Mouse (Mus musculus) gastrocnemius, postnatal 4 days (tissue): ENCODE data around the gene Hist1h2ao. TPM values are rescaled to one million over a fixed set of nuclear protein-coding genes. Genes with fewer than 3 reads are reported as not detected.
"Not testable (repeated sequence)": the region's sequence is repeated elsewhere in the genome, so short reads cannot be mapped to it uniquely, and the experiment has no call there.

Source experiments
- DNase-seq, 2 experiments: peaks; one replicate each; pipeline ENCODE4 v3.0.0; 2021 to 2022; ENCODE audit warnings: low spot score in 2 of 2, mixed read lengths in 2 of 2
- total RNA-seq, 2 experiments: library from RNA; stranded (reverse); gene quantifications; 2 replicates each; pipeline ENCODE4 v1.2.3; 2021

Gene Hist1h2ao
- total RNA-seq, 2 experiments from 2014 or later = 431 to 590 TPM

DNA sequence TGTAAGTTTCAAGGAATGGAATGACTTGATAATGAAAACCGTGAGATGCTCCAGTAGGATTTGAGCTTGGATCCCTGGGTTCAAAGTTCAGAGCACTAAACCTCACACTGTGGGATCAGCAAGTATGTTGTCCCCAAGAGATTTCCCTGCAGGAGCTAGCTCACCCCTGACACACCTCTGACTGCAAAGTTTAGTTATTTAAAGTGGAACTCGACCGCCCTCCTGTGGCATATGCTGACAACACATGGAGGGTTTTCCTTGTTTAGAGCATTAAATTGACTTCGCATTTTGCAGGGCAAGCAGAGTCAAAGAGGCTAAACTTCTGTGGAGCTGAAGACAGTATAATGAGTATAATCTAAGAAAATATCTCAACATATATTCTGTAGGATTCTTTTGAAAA, 7.2 kb upstream of the Hist1h2ao start:
- not testable (repeated sequence) for DNase-seq

DNA sequence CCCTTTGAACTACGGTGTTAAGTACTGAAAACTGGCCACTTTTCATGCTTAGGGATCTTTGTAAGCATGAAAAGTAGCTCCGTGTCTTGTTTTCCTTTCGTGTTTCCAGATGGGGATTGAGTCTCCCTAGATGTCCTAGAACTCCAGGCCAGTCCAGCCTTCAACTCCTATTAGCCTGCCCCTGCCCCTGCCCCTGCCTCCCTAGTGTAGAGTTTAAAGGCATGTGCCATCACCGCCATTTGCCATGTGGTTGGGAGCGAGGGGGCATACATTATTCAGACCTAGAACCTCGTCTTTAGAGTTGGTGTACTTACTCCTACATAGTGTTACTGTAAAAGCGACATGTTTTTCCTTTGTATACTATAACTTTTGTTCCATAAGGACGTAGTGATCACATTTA, 809 bp downstream of the Hist1h2ao start:
- not testable (repeated sequence) for DNase-seq

DNA sequence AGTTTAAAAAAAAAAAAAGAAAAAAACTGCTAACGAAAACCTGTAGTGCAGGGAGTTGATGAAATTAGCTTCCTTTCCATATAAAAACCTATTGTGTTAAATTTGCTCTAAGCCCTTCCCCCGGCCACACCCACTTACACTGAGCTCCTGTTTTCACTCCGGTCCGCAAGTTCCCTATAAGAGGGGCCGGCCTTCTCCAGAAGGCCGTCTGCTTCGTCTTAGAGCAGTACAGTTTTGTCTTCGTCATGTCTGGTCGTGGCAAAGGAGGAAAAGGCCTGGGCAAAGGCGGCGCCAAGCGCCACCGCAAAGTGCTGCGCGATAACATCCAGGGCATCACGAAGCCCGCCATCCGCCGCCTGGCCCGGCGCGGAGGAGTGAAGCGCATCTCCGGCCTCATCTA, 1.3 kb downstream of the Hist1h2ao start, which contains the start of gene Hist1h4m:
Gene Hist1h4m (plus strand): TSS at position 208 of the 400 bp plus-strand sequence.
- DNase-seq = not testable (repeated sequence)

DNA sequence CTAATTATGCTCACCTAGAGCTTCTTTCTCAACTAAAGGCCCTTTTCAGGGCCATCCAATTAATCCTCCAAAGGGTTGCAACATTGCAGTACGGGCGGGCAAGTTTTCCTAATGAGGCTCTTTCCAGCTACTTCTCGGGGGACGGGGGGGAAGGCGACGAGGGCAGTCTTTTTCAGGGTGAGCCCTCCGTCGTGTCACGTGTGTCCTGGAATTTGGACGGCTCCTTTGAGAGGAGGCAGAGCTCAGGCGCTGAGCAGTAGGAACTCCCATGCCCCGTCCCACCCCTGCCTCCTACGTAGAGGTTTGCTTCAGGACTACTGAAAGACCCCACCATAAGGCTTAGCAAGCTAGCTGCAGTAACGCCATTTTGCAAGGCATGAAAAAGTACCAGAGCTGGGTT, 1.8 kb downstream of the Hist1h2ao start:
- not testable (repeated sequence) for DNase-seq

DNA sequence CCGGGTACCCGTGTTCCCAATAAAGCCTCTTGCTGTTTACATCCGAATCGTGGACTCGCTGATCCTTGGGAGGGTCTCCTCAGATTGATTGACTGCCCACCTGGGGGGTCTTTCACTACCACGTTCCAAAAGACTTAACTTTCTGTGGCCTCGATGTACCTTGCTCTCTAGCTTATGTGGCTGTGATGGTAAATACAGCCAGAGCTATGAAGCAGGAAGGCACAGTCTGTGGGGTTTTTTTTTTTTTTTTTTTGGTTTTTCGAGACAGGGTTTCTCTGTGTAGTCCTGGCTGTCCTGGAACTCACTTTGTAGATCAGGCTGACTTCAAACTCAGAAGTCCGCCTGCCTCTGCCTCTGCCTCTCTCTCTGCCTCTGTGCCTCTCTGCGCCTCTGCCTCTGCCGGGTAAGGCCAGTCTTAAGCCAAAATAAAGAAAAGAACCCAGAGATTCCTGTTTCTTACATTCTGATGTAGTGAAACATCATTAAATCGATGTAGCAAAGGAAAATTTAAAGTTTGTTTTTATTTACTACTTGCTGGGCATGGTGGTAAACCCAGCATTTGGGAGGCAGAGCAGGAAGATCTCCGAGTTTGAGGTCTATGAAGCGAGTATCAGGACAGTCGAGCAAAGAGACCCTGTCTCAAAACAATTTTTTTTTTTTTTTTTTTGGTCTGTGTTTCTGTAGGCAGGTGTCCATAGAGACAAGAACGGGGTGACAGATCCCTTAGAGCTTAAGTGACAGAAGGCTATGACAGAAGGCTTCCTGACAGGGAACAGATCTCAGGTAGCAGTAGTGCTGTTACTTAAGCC, 10.0 kb downstream of the Hist1h2ao start:
- not testable (repeated sequence) for DNase-seq

DNA sequence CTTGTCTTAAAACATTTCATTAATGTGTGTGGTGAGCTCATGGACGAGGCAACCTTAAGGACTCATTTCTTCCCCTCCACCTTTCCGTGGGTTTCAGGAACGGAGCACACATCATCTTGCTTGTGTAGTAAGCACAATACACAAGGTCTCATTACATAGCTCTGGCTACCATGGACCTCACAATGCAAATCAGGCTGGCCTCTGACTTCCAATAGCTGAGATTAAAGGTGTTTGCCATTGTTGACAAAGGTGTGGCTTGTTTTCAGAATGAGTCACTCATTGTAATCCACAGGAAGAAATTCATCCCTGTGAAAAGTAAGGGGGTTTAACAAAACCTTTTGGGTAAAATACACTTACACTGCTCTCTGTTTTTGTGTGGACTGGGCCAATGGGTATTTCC, 18.2 kb downstream of the Hist1h2ao start:
- DNase-seq = no peak

DNA sequence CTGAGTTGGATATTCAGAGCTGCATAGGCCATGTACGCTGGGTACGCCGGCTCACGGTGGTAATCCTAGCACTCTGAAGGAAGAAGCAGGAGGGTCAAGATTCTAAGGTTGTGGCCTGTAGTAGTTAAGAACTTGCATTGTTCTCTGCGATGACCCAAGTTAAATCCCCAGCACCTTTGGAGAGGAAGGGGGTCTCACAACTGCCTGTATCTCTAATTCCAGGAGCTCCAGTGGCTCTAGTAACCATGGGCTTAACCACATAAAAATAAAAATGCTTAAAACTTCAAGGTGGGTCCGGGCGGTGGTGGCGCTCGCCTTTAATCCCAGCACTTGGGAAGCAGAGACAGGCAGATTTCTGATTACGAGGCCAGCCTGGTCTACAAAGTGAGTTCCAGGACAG, 20.1 kb downstream of the Hist1h2ao start:
- DNase-seq = no peak

DNA sequence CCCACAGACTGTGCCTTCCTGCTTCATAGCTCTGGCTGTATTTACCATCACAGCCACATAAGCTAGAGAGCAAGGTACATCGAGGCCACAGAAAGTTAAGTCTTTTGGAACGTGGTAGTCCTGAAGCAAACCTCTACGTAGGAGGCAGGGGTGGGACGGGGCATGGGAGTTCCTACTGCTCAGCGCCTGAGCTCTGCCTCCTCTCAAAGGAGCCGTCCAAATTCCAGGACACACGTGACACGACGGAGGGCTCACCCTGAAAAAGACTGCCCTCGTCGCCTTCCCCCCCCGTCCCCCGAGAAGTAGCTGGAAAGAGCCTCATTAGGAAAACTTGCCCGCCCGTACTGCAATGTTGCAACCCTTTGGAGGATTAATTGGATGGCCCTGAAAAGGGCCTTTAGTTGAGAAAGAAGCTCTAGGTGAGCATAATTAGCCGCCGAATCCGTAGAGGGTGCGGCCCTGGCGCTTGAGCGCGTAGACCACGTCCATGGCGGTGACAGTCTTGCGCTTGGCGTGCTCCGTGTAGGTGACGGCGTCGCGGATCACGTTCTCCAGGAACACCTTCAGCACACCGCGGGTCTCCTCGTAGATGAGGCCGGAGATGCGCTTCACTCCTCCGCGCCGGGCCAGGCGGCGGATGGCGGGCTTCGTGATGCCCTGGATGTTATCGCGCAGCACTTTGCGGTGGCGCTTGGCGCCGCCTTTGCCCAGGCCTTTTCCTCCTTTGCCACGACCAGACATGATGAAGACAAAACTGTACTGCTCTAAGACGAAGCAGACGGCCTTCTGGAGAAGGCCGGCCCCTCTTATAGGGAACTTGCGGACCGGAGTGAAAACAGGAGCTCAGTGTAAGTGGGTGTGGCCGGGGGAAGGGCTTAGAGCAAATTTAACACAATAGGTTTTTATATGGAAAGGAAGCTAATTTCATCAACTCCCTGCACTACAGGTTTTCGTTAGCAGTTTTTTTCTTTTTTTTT, 21.4 kb downstream of the Hist1h2ao start, which contains the start of gene Hist1h4n:
Gene Hist1h4n (minus strand): TSS at position 779 of the 977 bp plus-strand sequence.
- DNase-seq = not testable (repeated sequence)

DNA sequence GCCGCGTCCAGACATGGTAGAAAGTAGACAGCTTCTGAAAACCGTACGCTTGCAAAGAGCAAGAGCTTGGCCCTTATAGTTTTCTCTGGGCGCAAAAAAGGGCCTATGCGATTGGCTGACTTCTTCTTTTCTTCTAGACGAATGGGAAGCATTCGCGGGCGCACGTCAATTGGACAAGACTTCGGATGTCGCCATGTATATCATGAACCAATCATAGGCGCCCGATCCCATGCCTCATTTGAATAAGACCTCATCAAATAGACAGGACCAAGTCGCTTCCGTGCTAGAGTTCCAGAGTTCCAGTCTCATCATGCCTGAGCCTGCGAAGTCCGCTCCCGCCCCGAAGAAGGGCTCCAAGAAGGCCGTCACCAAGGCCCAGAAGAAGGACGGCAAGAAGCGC, 23.2 kb downstream of the Hist1h2ao start, which contains the start of the genes Hist1h2ap and Hist1h2br:
Gene Hist1h2ap (minus strand): TSS at position 47 of the 400 bp plus-strand sequence.
Gene Hist1h2br (plus strand): TSS at position 283 of the 400 bp plus-strand sequence.
- not testable (repeated sequence) for DNase-seq

DNA sequence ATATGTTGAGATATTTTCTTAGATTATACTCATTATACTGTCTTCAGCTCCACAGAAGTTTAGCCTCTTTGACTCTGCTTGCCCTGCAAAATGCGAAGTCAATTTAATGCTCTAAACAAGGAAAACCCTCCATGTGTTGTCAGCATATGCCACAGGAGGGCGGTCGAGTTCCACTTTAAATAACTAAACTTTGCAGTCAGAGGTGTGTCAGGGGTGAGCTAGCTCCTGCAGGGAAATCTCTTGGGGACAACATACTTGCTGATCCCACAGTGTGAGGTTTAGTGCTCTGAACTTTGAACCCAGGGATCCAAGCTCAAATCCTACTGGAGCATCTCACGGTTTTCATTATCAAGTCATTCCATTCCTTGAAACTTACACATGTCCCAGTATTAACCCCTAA, 30.2 kb downstream of the Hist1h2ao start:
- not testable (repeated sequence) for DNase-seq

DNA sequence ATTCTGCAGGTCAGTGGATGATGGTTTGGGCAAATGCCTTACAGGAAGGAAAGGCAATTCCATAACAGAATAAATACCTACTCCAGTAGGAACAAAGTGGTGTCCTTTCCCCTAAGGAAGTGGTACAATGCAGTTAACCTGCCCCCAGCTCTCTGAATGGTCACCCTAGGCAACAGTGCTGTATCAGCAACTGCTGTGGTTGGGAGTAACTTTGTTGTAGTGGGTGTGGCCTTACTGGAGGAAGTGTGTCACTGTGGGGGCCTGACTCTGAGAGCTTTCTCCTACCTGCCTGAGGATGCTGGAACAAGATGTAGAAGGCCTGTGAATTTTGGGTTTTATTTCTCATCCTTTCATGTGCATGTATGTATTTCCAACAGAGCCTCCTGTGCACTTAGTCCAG, 36.1 kb downstream of the Hist1h2ao start:
- not testable (repeated sequence) for DNase-seq

DNA sequence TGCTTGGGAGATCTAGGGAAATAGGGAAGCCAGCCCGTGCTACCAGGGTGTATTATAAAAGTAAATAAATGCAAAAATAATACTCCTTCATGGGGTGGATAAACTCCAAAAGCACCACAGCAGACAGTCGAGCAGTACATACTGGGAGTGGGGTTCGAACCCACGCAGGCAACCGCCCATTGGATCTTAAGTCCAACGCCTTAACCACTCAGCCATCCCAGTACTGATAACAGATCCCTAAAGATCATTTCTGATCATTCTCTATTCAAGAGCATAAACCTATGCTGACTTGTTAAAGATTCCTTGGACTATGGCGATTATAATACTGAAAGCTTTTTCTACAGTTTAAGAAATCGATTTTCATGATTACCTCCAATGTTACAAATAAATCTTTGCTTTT, 37.6 kb downstream of the Hist1h2ao start:
- no peak for DNase-seq

DNA sequence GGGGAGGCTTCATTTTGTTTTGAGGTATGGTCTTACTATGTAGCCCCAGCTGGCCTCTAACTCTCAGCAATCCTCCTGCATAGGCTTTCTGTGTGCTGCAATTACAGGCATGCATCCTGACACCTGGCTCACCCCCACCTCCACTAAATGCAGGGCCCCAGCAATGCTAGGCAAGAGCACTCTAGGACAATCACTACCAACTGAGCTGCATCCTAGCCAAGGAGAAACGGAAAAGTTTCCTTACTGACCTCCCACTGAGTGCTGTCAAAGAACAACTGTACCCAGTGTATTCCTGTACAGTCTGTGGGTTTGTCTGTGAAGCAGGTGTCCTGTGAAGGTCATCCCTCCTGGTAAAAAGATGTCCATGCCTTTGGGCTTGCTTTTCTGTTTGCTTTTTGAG, 40.4 kb downstream of the Hist1h2ao start:
- DNase-seq = not testable (repeated sequence)

DNA sequence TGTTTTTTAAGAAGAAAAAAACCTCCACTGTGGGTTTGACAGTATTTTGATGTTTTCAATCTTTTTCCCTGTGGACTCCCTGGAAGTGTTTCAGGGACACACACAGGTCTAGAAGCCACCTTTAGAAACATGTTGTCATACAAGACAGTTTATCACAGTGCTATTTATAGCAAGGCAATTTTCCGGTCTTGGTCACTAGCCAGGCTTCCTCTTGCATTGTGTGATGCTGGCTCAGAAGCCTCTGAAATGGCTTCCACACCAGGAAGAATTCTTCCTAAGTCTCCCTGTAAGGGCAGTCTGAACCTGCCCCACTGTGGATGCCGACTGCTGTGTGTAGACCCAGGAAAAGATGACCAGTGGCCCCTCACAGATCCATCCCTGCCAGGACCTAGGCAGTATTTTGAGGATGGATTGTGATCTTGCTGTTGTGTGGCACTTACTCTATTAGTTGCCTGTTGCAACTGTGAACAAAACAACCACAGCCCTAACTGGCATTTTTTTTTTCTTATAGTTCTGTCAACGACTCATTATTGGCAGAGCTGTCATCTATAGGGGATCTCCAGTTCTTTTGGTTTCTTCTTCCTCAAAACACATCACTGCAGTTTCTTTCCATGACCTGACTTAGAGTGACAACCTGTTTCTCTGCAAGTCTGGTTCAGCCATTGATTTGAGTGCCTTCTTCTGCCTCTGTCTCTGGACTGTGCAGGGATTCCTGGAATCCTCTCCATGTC, 42.1 kb downstream of the Hist1h2ao start:
- DNase-seq = no peak

DNA sequence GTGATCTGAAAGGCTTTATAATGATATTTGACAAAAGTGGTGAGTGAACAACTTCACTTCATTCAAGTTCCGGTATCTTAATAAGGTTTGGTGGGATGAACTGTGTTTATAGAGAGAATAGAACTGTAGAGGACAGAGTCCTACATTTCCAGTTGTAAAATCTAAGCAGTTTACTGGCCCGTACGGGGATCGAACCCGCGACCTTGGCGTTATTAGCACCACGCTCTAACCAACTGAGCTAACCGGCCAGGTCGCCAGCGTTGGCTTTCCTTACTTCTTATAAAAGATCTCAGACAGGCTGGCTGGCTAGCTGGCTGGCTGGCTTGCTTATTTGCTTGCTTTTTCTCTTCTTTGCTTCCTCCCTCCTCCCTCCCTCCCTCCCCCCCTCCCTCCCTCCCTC, 44.9 kb downstream of the Hist1h2ao start:
- DNase-seq = no peak

DNA sequence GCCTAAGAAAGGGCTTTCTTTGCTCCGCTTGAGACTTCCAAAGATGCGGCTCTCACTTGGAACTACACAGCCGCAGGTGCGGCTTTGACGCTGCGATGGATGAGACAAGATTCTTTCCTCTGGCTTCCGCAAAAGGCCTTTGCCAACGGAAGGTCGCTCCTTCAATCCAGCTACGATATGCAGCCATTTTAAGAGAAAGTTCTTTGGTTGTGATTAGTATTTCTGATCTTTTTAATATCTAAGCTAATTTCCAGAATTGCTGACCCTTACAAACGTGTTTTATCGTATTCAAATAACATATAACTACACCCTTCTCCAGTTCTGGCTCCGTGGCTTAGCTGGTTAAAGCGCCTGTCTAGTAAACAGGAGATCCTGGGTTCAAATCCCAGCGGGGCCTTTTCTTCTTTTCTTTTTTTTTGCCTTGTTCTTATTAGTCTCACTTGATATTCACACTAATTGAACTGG, 45.5 kb downstream of the Hist1h2ao start:
- no peak for DNase-seq
